Mouse (Mus musculus) bone marrow, adult 2 months (tissue): ENCODE measurements around the gene Mgat5.

Experiments used
- CTCF ChIP-seq: fragments of 200-500 bp; IDR thresholded peaks from 2 replicates; pipeline ENCODE4 v1.5.1; 2011; ENCODE audit warnings: low read length, control low read depth; ENCODE audit not compliant: control insufficient read depth, insufficient read depth
- POLR2A ChIP-seq: fragments of 200-500 bp; IDR thresholded peaks from 2 replicates; pipeline ENCODE4 v1.6.1; 2011; ENCODE audit warnings: low read depth, mild to moderate bottlenecking, control low read depth, low read length, borderline replicate concordance; ENCODE audit not compliant: control insufficient read depth

GRCm38 (mm10) chr1:127219621-127220020 lies 14.8 kb downstream of the Mgat5 start:
- TF ChIP-seq CTCF: no peak
- TF ChIP-seq POLR2A: no peak
